Mouse (Mus musculus): ENCODE measurements around the gene Gon4l.
A peak's percentile ranks its signal among the peaks of the same experiment; 100 is the strongest.
"Not testable (repeated sequence)": the region's sequence is repeated elsewhere in the genome, so short reads cannot be mapped to it uniquely, and the experiment has no call there.

Gon4l gene

DNA sequence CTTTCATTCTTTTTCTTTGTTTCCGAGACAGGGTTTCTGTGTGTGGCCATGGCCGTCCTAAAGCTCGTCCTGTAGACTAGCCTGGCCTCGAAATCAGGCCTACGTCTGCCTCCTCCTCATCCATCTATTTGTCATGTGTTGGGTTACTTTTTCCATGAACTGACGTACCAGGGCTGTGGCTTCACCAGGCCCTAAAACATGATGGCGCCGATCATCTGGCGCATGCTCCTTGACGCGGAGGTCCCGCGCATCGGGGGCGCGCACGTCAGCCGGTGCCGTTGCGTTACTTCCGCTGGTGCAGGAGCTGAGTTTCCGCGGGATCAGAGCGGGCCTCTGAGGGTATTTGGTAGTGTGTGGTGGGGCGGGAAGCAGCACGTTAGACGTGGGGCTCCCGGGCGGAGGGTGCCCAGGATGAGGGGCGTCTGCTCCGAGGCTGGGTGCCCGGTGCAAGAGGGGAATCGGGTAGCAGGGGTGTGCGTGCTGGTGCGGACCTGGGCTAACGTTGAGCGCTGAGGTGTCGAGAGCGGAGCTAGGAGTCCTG, at the start of gene Gon4l:
Gon4l (plus strand) TSS at position 281 of the 541 bp plus-strand sequence.
- peak; percentile 34 to 51 for DNase-seq

DNA sequence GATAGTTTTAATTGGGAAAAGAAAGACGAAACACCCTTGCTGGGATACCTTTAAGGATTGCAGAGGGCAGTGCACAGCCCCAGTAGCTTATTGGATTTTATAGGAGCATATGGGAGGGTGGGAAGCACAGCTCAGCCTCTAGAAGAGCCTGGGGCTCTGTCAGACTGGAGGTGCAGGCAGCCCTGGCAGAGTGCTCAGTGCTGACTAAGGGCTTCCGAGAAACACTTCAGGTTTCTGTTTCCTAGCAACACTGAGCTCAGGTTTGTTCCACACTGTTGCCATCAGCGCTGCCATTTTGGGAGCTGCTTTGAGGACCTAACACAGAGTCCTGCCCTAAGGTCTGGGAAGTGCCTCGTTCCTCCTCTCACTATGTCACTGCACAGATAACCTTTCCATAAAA, 48.7 kb upstream of the Gon4l start:
- not testable (repeated sequence) for DNase-seq

DNA sequence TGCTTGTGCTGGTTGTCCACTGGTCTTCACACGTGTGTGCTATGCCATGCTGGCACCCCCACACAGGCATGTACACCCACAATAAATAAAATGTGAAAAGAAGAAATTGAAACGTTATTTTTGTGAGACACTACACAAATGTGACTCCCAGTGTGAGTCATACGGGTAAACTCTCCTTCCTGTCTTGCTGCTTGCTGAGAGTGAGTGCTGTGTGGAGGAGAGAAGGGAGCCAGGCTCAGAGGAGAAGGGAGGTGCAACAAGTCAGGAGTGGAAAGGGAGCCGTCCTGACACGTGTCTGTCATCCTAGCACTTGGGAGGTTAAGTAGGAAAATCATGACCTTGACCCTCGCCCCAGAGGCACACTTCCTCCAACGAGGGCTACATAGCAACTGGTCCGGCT, 48.2 kb upstream of the Gon4l start:
- DNase-seq = not testable (repeated sequence)

DNA sequence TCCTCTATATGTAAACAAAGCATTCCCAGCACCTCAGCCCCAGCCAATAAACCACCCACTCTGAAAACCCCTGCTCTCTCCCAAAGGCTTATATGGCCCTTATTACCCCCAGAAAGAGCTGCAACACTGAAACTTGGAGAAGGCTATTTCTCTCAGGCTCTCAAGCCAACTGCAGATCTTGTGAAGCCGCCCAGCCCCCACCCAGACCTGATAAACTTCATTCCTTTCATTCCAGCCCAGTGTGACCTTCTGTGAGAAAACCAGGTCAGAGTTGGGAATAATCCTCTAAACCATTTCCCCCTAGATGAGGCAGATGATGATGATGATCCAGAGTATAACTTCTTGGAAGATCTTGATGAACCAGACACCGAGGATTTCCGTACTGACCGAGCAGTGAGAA, 47.0 kb upstream of the Gon4l start:
- DNase-seq = not testable (repeated sequence)

DNA sequence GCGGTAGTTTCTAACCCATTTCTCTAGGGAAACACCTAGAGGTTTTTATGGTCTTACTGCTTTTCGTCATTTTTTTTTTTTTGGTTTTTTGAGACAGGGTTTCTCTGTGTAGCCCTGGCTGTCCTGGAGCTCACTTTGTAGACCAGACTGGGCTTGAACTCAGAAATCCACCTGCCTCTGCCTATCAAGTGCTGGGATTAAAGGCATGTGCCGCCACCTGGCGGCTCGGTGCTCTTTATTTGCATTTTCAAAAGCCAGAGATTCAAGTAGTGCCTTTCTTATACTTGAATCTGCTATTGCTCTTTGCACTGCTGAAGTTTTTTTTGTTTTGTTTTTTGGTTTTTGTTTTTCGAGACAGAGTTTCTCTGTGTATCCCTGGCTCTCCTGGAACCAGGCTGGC, 37.5 kb upstream of the Gon4l start:
- DNase-seq = not testable (repeated sequence)

DNA sequence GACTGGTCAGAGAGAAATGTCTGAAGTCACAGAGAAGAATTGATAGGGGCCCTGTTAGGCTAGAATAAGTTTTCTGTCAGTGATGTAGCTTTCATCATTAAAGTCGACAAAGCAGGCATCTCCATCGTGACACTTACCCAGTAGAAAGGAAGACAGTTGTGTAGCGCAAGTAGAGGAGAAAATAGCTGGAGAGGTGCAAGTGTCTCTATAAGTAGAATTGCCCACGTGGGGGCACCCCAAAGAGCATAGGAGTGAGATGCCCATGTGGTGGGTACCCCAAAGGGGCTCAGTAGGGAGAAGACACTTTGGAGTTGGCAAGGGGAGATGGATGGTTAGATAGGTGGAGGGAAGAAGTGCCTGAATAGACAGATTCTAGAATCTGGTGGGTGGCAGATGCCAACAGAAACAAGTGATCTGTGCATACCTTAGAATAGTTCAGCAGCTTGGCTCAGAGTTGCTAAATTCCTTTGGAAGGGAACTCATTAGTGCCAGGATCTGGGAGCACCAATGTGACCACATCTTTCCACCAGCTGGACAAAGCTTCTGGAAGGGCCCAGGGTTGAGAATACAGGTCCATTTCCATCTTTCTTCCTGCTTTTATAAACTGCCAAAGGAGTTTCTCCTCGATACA, 31.0 kb upstream of the Gon4l start:
- DNase-seq = no peak

DNA sequence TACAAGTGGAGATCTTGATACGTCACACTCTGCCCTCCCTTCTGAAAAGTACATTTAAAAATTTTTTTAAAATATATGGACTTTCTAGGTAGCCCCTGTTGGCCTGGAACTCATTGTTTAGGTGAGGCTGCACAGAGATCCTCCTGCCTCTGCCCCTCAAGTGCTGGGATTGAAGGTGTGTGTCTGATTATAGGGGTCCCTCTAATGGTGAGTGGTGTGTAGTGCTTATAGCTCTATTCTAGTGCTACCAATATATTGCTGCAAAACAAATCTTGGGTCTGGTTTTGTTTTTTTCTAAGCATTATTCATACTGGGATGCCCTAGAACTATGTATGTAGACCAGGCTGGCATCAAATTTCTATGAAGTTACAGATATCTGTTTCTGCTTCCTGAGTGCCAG, 9.3 kb upstream of the Gon4l start:
- DNase-seq = peak; percentile 21 to 39

DNA sequence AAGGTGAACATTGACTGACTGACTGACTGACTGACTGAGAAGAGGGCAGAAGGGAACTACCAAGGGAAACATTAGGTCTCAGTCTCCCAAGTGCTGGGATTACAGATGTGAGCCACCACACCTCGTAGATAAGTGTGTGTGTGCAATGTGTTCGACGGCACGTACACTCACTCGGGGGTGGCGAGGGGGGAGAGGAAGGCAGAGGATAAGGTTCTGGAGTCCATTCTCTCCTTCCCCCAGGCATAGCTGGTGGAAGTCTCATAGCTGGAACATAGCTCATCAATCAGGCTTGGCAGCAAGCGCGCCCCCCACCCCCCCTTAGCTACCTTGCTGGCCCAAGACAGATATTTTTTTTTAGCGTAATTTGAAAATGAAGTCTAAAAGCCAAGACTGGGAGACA, 7.8 kb upstream of the Gon4l start:
- DNase-seq = peak in 1 of 2 experiments; percentile 9

DNA sequence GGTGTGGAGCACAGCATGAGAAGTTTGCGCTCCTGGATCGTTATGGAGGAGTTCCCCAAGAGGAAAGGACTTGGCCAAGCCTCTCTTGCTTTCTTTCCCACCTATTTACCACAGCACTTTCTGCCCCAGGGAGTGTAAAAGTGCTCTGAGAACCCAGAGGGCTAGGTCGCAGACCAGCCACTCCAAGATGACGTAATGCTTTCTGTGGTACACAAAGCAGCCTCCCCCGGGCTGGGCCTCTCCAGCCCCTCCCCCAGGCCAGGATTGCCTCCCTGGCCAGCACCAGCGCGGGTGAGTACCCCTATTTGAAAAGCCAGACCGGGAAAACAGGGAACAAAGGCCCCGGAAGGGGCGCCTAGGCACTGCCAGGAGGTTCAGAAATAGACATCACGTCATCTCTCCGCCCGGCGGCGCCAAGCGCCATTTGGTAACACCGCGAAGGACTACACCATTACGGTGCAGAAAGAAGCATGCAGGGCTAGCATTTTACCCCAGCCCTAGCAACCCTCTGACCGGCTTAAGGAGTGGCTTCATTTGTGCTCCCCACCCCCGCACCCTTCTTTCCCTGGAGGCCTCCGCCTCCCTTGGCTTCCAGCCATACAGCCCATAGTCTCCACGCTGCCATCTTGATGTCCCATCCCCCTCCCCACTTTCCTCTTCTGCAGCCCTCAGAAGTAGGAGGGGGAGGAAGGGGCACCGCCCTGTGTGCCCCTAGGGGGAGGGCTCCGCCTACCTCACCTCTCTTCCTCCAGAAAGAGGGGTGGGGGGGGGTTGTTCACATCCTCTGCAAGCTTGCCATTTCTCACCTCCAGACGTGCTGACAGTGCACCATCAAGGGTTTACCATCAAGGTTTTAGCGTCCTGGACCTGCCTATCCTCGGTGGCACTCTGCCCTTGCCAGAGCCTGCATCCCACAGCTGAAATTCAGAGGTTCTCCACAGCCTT, 3.6 kb upstream of the Gon4l start:
- DNase-seq = peak; percentile 93 to 95

DNA sequence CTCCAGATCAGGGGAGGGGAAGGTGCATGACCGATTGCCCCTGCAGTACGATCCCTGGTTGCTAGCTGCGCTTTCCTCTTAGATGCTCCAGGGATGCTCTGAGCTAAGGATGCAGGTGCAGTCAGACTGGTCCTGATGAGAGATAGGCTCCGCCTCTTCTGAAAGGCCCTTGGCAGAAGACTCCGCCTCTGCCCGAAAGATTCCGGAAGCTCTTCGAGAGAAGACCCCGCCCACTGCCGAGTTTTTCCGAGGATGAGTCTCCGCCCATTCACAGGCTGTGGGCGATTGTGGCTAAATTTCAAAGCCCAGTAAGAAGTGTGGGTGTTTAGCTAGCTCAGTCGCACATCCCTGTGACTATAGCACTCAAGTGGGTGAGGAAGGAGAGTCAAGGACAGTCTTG, 2.6 kb upstream of the Gon4l start:
- DNase-seq = peak; percentile 72 to 80

DNA sequence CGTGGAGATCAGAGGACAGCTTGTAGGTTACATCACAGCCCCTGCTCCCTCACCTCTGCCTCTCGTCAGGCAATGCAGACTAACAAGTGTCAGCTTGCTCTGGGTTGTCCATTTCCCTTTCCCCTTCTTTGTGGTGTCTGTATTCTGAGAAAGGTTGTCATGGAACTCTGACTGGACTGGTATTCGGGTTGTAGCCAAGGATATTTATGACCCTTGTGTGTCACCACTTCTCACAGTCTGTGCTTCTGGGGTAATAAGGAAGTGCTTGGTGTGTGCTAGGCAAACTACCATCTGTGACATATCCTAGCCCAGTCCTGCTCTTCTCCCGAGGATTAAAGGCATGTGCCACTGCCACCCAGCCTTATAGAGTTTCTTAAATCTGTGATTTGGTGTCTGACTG, 14.1 kb downstream of the Gon4l start:
- no peak for DNase-seq

DNA sequence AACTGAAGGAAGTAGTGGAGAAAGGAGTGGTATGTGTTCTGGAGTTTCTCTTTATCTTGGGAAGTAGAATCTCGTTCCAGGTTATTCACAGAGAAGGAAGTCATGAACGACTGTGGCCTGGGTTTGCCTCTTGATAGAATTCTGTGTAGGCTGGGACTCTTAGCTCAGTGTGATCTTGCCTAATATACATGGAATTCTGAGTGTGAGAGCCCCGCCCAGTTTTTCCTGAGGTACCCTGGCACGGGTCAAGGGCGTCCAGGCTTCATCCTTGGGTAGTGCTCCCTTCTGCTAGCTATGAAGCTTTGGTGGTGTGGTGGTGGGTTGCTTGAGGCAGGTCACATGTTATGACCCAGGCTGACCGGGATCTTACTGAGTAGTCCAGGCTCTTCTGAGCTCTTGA, 20.8 kb downstream of the Gon4l start:
- DNase-seq = no peak

DNA sequence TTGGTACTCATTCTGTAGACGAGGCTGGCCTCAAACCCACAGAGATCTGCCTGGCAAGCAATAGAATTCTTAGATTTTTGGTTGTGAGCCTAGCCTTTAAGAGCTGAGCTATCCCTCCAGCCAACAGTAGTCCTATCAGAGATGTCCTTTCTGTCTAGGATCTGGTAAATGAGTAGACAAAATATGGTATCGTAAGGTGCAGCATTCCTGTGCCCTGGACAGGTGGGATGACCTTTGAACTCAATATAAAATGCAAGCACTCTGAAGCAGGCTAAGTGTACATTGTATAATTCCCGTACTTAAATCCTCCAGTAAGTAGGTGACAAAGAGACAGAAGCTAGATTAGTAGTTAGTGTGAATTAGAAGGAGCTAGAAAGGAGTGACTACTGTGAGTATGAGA, 27.1 kb downstream of the Gon4l start:
- DNase-seq = no peak

DNA sequence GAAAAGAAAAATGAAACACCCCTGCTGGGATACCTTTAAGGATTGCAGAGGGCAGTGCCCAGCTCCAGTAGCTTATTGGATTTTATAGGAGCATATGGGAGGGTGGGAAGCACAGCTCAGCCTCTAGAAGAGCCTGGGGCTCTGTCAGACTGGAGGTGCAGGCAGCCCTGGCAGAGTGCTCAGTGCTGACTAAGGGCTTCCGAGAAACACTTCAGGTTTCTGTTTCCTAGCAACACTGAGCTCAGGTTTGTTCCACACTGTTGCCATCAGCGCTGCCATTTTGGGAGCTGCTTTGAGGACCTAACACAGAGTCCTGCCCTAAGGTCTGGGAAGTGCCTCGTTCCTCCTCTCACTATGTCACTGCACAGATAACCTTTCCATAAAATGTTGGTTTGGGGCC, 31.7 kb downstream of the Gon4l start:
- DNase-seq = not testable (repeated sequence)

DNA sequence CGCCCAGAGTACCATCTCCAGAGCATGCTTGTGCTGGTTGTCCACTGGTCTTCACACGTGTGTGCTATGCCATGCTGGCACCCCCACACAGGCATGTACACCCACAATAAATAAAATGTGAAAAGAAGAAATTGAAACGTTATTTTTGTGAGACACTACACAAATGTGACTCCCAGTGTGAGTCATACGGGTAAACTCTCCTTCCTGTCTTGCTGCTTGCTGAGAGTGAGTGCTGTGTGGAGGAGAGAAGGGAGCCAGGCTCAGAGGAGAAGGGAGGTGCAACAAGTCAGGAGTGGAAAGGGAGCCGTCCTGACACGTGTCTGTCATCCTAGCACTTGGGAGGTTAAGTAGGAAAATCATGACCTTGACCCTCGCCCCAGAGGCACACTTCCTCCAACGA, 32.1 kb downstream of the Gon4l start:
- DNase-seq = not testable (repeated sequence)

DNA sequence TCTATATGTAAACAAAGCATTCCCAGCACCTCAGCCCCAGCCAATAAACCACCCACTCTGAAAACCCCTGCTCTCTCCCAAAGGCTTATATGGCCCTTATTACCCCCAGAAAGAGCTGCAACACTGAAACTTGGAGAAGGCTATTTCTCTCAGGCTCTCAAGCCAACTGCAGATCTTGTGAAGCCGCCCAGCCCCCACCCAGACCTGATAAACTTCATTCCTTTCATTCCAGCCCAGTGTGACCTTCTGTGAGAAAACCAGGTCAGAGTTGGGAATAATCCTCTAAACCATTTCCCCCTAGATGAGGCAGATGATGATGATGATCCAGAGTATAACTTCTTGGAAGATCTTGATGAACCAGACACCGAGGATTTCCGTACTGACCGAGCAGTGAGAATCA, 33.4 kb downstream of the Gon4l start:
- DNase-seq = not testable (repeated sequence)

DNA sequence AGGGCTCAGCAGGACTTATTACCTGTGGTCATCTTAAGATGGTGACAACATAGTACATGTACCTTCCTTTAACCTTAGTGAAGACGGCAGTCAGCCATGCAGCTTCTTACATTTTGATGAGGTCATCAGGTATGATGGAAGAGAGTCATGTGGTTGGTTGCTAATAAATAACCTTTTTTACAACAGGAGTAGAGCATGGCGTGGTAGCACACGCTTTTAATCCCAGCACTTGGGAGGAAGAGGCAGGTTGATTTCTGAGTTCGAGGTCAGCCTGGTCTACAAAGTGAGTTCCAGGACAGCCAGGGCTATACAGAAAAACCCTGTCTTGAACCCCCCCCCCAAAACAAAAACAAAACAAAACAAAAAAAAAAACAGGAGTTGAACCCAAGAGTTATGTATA, 47.5 kb downstream of the Gon4l start:
- not testable (repeated sequence) for DNase-seq

DNA sequence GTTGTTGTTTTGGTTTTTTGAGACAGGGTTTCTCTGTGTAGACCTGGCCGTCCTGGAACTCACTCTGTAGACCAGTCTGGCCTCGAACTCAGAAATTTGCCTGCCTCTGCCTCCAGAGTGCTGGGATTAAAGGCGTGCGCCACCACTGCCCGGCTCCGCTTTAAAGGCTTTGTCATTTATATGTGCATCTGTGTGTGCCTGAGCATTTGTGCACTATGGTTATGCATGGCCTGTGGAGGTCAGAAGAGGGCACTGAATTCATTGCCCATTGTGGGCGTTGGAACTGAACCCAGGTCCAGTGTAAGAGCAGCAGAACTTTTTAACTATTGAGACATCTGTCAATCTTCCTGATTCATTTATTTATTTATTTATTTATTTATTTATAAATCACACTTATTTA, 58.0 kb downstream of the Gon4l start:
- not testable (repeated sequence) for DNase-seq

DNA sequence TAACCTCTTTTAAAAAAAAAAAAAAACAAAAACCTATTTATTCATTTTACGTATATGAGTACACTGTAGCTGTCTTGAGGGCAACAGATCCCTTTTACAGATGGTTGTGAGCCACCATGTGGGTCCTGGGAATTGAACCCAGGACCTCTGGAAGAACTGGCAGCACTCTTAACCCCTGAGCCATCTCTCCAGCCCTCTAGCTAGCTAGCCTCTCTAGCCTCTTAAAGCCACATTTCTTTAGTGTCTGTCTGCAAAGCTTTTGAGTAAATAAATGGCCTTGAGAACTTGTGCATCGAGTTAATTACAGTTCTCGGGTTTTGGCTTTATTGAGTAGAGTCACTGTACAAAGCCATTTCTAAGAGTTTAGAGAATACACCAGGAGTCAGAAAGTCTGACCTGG, 69.8 kb downstream of the Gon4l start:
- DNase-seq = no peak

DNA sequence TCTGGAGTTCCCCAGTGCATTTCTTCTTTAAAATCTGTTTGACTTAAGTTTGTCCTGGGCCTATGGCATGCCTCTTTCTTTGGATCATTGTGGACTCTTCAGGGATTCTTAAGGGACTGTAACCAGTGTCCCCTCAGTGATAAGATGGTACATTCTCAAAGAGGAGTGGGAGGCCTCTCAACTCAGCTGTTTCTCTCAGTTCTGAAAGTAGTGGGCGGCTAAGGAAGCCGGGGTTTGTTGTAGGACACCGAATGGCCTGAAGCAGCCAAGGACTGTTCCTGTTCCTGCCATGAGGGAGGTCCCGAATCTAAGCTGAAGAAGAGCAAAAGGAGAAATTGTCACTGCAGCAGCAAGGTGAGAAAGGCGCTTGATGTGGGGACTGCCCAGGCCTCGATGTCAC, 70.2 kb downstream of the Gon4l start:
- no peak for DNase-seq

DNA sequence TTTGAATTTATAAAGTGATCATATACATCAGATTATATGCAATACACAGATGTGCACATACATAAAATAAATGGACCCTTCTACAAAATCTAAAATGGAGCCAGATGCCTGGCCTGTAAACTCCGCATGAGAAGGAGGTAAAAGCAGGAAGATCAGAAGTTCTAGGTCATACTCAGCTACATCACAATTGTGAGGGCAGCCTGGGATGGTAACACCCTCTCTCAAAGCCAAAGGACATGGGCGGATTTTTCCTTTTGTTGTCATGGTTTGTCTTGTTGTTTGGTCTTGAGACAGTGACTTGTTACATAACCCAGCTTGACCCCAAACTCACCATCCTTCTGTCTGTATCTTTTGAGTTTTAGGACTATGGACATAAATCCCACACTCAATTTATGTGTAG, 70.7 kb downstream of the Gon4l start:
- no peak for DNase-seq

DNA sequence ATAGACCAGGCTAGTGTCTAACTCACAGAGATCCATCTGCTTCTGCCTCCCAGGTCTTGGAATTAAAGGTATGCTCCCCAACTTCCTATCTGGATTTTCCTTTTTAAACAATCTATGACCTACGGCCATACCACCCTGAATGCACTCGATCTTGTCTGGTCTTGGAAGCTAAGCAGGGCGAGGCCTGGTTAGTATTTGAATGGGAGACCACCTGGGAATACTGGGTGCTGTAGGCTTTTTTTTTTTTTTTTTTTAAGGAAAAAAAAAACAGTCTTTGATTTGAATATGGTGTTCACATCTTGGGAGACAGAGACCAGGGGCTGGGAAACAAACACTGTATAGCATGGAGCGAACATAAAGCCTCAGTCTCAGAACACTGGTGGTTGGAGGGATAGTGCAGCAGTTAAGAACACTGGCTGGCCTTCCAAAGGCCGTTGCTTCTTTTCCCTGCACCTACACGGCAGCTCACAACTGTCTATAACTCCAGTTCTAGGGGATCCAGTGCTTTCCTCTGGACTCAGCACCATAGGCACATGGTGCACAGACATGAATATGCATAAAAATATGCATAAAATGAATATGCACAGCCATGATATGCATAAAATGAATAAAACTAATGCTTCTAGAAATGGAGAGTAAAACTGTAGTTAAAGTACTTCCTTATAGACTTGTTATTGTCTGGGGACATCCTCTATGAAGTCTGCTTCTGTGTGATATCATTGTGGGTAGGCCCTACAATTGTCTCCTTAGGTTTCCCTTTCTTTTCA, 71.5 kb downstream of the Gon4l start:
- no peak for DNase-seq

DNA sequence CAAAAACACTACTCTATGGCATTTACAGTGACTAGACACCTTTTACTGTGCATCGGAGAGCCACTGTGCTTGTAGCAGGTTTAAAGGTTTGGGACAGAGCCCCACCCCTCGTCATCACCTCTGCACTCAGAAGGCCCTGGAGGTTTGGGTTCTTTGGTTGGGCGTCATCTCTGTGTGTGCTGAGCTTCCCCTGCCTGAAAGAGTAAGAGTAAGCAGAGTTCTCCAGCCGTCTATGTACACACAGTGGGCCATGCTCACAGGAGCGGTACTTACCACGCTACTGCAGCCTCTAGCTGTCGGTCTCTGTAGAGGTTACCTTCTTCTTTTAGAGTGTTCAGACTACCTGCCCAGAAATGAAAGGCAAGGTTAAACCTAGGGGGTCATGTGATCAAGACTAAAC, 77.6 kb downstream of the Gon4l start:
- DNase-seq = no peak
